In the genomic region with DNA sequence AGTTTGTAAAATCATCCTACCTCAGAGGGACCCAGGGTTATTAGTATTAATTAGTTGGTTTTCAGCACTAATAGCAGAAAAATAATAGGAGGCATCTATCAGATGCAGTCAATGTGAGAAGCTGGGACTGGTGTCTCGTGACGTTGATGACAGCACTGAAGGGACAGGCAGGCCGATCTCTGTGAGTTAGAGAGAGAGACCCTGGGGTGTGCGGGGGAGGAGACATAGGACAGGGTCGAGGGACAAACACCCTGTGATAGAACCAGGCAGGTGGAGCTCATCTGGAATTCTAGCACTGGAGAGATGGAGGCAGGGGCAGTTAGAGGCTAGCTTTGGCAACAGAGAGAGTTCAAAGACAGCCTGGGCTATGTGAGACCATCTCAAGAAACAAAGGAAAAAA, we compare ENCODE assay signal across 24 mouse cellular contexts. TPM values are rescaled to one million over a fixed set of nuclear protein-coding genes. Genes with fewer than 3 reads are reported as not detected.
"Had no signal": no experiment of that assay in that cellular context is flagged by ENCODE, and none has a peak within 500 bp of the region (broad histone marks: within the 10 kb centered on the region; RNA-seq: fewer than 3 reads in every experiment).

No protein-coding gene starts in this region.

- H3K36me3 ChIP-seq: midbrain, embryonic 10.5 days; midbrain, embryonic 12.5 days; neural tube, embryonic 13.5 days; neural tube, embryonic 15.5 days had no signal

- H3K27ac ChIP-seq: midbrain, embryonic 10.5 days; midbrain, embryonic 12.5 days; neural tube, embryonic 13.5 days; neural tube, embryonic 15.5 days had no signal

- DNase-seq: lung, embryonic 14.5 days; lung, postnatal 10 days; lung, postnatal 4 days; midbrain, embryonic 14.5 days; retina, postnatal 1 day; right cerebral cortex, adult 18-20 months; right cerebral cortex, postnatal 25 days; right cerebral cortex, postnatal 4 days; spleen, adult 18-20 months; thymus, adult 18-20 months; thymus, postnatal 14 days; thymus, postnatal 36 days had no signal

- H3K9me3 ChIP-seq: midbrain, embryonic 10.5 days; midbrain, embryonic 12.5 days; neural tube, embryonic 13.5 days; neural tube, embryonic 15.5 days had no signal

- H3K9ac ChIP-seq: lung, embryonic 14.5 days; midbrain, embryonic 12.5 days; neural tube, embryonic 13.5 days; neural tube, embryonic 15.5 days had no signal

- H3K4me3 ChIP-seq: midbrain, embryonic 10.5 days; midbrain, embryonic 12.5 days; myocyte; neural tube, embryonic 13.5 days; neural tube, embryonic 15.5 days had no signal

- H3K27me3 ChIP-seq: midbrain, embryonic 12.5 days; neural tube, embryonic 13.5 days; neural tube, embryonic 15.5 days had no signal

- H3K4me1 ChIP-seq: midbrain, embryonic 10.5 days; midbrain, embryonic 12.5 days; neural tube, embryonic 13.5 days; neural tube, embryonic 15.5 days had no signal

- H3K4me2 ChIP-seq: lung, embryonic 14.5 days; midbrain, embryonic 12.5 days; neural tube, embryonic 13.5 days; neural tube, embryonic 15.5 days had no signal

- ATAC-seq: midbrain, embryonic 16.5 days had no signal

RNA-seq across cellular contexts. Expression of gene Tmem212, which starts 53.3 kb away (rescaled TPM):
- total RNA-seq: megakaryocyte, adult 5-6 weeks; megakaryocyte-erythroid progenitor cell, adult 5-6 weeks had no signal
- polyA plus RNA-seq: lung, embryonic 14.5 days; midbrain, embryonic 10.5 days; midbrain, embryonic 12.5 days; midbrain, embryonic 14.5 days; myocyte; neural tube, embryonic 11.5 days; neural tube, embryonic 13.5 days; small intestine, adult 2 months; stomach, embryonic 14.5 days; stomach, embryonic 16.5 days had no signal
